Mouse (Mus musculus) heart, adult 2 months (tissue): ENCODE results near the gene BC048403. TPM values are rescaled to one million over a fixed set of nuclear protein-coding genes. Genes with fewer than 3 reads are reported as not detected.

Experiments
- DNase-seq, 2 experiments: peaks; one replicate each; pipeline ENCODE4 v3.0.0; 2021
- H3K27ac ChIP-seq: fragments of 200-600 bp; 2 replicates; pipeline ENCODE4 v1.8.1; 2022
- H3K27me3 ChIP-seq: fragments of 200-500 bp; 2 replicates; pipeline ENCODE4 v1.6.1; 2012; ENCODE audit warnings: mild to moderate bottlenecking, low read length, inconsistent platforms, mixed read lengths; ENCODE audit not compliant: control insufficient read depth, insufficient read depth
- H3K36me3 ChIP-seq: fragments of 200-500 bp; 2 replicates; pipeline ENCODE4 v1.6.1; 2012; ENCODE audit warnings: low read length, inconsistent platforms; ENCODE audit not compliant: control insufficient read depth, insufficient read depth
- H3K4me1 ChIP-seq: fragments of 200-500 bp; 2 replicates; pipeline ENCODE4 v1.6.1; 2011; ENCODE audit warnings: low read length; ENCODE audit not compliant: control insufficient read depth, insufficient read depth
- H3K4me3 ChIP-seq: fragments of 200-600 bp; 2 replicates; pipeline ENCODE4 v1.8.1; 2022
- H3K79me2 ChIP-seq: fragments of 200-500 bp; replicated peaks from 2 replicates; pipeline ENCODE4 v1.6.1; 2012; ENCODE audit warnings: mild to moderate bottlenecking, inconsistent platforms, low read length, moderate library complexity, mixed read lengths; ENCODE audit not compliant: control insufficient read depth, insufficient read depth
- H3K9ac ChIP-seq: fragments of 200-500 bp; 2 replicates; pipeline ENCODE4 v1.6.1; 2012; ENCODE audit warnings: low read depth, mild to moderate bottlenecking, control low read depth, inconsistent platforms, low read length, mixed read lengths
- CTCF ChIP-seq: fragments of 200-600 bp; IDR thresholded peaks from 2 replicates; pipeline ENCODE4 v1.8.1; 2022; ENCODE audit warnings: antibody characterized with exemption, mild to moderate bottlenecking, moderate library complexity
- EP300 ChIP-seq: fragments of 200-500 bp; IDR thresholded peaks from 2 replicates; pipeline ENCODE4 v1.6.1; 2011; ENCODE audit warnings: low read depth, low read length, control low read depth; ENCODE audit not compliant: insufficient read depth
- POLR2A ChIP-seq: fragments of 200-500 bp; IDR thresholded peaks from 2 replicates; pipeline ENCODE4 v1.6.1; 2011; ENCODE audit warnings: mild to moderate bottlenecking, low read depth, low read length, control low read depth; ENCODE audit not compliant: insufficient read depth
- WGBS: fragments of 180-500 bp; shearing (Covaris S2); methylation state at CpG from one replicate; pipeline ENCODE4 v1.1.7; 2018; 5-methylcytosine and 5-hydroxymethylcytosine counted together
- intact Hi-C: fragments of 180-260 bp; cut with DNase I; formaldehyde crosslinking; loops from one replicate; pipeline ENCODE4 v1.15.1; 2025
- polyA plus RNA-seq: library from polyadenylated mRNA; depleted of rRNA; stranded (reverse); fragments of >200 nt; gene quantifications from 2 replicates; pipeline ENCODE4 v1.2.3, GENCODE M21; 2012; rRNA removed
- total RNA-seq, 2 experiments: library from RNA; stranded (reverse); gene quantifications; 2 replicates each; pipeline ENCODE4 v1.2.3; 2021

Gene BC048403
- total and polyA plus RNA-seq, 3 experiments = 2.0 to 2.8 (median 2.2) TPM

GRCm38 (mm10) chr10:121792661-121793060 is 52.9 kb downstream of the BC048403 start:
- no peak overlapping the region for H3K27ac ChIP-seq
- no peaks in the 10 kb centered on the region for H3K36me3 ChIP-seq
- no peak for DNase-seq
- TF ChIP-seq CTCF (no peak), POLR2A (no peak), EP300 (no peak)
- H3K4me3 ChIP-seq = no peak overlapping the region
- 94% methylated on average over 17 of the region's 17 CpGs for WGBS
- H3K4me1 ChIP-seq = no peaks in the 10 kb centered on the region
- no peak overlapping the region for H3K9ac ChIP-seq
- intact Hi-C loops = no loop called here
- H3K79me2 ChIP-seq = no peaks in the 10 kb centered on the region
- H3K27me3 ChIP-seq = no peaks in the 10 kb centered on the region

- H3K9ac ChIP-seq = no peak overlapping the region
- TF ChIP-seq CTCF (no peak), POLR2A (no peak), EP300 (no peak)
- no peaks in the 10 kb centered on the region for H3K4me1 ChIP-seq
- WGBS = 89% methylated on average over 12 of the region's 12 CpGs
- H3K79me2 ChIP-seq = no peaks in the 10 kb centered on the region
- H3K36me3 ChIP-seq = no peaks in the 10 kb centered on the region
- intact Hi-C loops = no loop called here
- H3K27me3 ChIP-seq = no peaks in the 10 kb centered on the region
- H3K4me3 ChIP-seq = no peak overlapping the region
- DNase-seq = no peak
- no peak overlapping the region for H3K27ac ChIP-seq
These were observed 54.7 kb downstream of the BC048403 start for GRCm38 (mm10) chr10:121794486-121794885.

GRCm38 (mm10) chr10:121796027-121796802 is 56.5 kb downstream of the BC048403 start:
- 72% methylated on average over 8 of the region's 8 CpGs for WGBS
- Histone ChIP-seq H3K27me3 (no peaks in the 10 kb centered on the region), H3K36me3 (no peaks in the 10 kb centered on the region), H3K27ac (no peak overlapping the region), H3K9ac (no peak overlapping the region), H3K79me2 (no peaks in the 10 kb centered on the region), H3K4me1 (no peaks in the 10 kb centered on the region), H3K4me3 (no peak overlapping the region)
- TF ChIP-seq EP300 (no peak), CTCF (no peak), POLR2A (no peak)
- intact Hi-C loops = no loop called here
- peak in 1 of 2 experiments; percentile 36 for DNase-seq

- TF ChIP-seq POLR2A = no peak
- no peak for TF ChIP-seq EP300
- no peak for TF ChIP-seq CTCF
- H3K4me3 ChIP-seq = no peak overlapping the region
- H3K4me1 ChIP-seq = no peaks in the 10 kb centered on the region
- no peak overlapping the region for H3K9ac ChIP-seq
- WGBS = 87% methylated on average over 13 of the region's 13 CpGs
- no peaks in the 10 kb centered on the region for H3K79me2 ChIP-seq
- H3K27ac ChIP-seq = no peak overlapping the region
- H3K27me3 ChIP-seq = no peaks in the 10 kb centered on the region
- no peaks in the 10 kb centered on the region for H3K36me3 ChIP-seq
- DNase-seq = no peak
- intact Hi-C loops = no loop called here
These were observed 60.3 kb downstream of the BC048403 start for GRCm38 (mm10) chr10:121800041-121800440.

Other genes with a start within 250 kb of the BC048403 start
- gene Tbk1, start 153.2 kb upstream of the BC048403 start, total RNA-seq = 10 to 100 TPM; 14.9 to 15.6 TPM
- 7.2 and 13.4 TPM in 2 replicates for gene Tbk1, start 153.2 kb upstream of the BC048403 start, polyA plus RNA-seq
- gene Xpot, start 113.6 kb upstream of the BC048403 start, total RNA-seq = 10 to 100 TPM; 30.0 to 30.8 TPM
- 43.8 and 59.9 TPM in 2 replicates for gene Xpot, start 113.6 kb upstream of the BC048403 start, polyA plus RNA-seq
- not detected for gene D930020B18Rik, start 98.3 kb upstream of the BC048403 start, total RNA-seq
- gene D930020B18Rik, start 98.3 kb upstream of the BC048403 start, polyA plus RNA-seq = not detected in 2 replicates